Mouse (Mus musculus) kidney, postnatal 4 days (tissue): Measurements from ENCODE around the gene Slc17a7.
A peak's percentile ranks its signal among the peaks of the same experiment; 100 is the strongest.
"Not testable (repeated sequence)": the region's sequence is repeated elsewhere in the genome, so short reads cannot be mapped to it uniquely, and the experiment has no call there.

ENCODE experiments used
- DNase-seq, 2 experiments: peaks; one replicate each; pipeline ENCODE4 v3.0.0; 2021; ENCODE audit warnings: mixed read lengths in 2 of 2

Gene Slc17a7

DNA sequence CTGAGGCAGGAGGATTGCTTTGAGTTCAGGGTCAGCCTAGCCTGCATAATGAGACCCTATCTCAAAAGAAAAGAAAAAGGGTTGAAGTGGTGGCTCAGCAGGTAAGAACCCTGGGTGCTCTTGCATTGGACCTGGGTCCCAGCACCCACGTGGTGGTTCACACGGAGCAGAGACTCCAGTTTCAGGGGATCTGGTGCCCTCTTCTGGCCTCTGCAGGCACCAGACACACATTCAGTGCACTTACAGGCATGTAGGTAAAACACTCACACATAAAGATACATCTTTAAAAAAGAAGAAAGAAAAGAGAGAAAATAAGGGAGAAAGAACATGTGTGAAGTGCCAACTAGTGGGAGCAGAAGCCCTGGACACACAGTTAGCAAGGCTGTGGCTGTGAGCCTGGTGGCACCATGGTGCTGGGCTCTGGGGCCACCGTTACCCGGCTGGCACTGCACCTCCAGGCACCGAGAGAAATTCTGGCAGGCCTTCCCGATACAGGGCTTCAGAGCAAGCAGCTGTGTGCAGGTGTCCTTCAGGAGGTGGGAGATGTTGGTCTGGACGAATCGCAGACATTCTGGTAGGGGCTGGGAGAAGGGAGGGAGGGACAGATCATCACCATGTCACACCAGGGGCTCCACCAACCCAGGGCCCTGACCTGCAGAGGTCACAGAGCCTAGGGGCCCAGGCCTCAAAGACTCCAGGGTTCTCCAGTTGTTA lies 30.1 kb upstream of the Slc17a7 start:
- no peak for DNase-seq

DNA sequence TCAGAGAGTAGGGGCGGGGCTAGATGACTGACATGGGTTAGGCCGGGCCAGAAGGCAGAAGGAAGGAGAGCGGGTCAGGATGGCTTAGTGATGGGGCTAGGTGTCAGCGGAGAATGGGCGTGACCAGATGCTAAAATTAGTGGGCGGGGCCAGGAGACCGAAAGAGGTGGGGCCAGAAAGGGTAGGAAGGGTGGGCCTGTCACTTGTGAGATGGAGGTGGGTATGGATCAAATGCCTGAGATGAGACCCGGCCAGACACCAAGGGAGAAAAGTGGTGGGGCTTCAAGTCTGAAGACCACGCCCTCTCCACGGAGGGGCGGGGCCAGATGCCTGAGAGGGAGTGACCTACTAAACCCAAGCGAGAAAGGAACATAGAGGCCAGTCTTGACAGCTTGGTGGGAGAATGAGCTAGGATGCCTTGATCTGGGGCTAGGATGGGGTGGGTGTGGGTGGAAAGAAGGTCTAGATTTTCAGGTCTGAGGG lies 29.2 kb upstream of the Slc17a7 start:
- peak; percentile 76 to 84 for DNase-seq

DNA sequence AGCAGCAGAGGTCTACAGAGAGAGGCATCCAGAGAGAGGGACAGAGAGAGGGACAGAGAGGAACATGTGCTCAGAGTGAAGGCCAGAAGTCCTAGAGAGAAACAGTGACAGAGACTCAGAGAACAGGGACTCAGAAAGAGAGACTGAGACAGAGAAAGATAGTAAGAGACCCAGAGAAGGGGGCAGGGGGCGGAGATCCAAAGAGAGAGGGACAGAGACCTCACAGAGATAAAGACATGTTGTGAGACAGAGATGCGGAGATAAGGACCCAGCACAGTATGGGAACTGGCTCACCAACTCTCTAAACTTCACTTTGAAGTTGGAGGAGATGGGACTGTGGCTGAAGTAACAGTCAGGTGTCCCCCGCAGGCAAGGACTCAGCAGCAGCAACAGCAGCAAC lies 28.4 kb upstream of the Slc17a7 start:
- no peak for DNase-seq

DNA sequence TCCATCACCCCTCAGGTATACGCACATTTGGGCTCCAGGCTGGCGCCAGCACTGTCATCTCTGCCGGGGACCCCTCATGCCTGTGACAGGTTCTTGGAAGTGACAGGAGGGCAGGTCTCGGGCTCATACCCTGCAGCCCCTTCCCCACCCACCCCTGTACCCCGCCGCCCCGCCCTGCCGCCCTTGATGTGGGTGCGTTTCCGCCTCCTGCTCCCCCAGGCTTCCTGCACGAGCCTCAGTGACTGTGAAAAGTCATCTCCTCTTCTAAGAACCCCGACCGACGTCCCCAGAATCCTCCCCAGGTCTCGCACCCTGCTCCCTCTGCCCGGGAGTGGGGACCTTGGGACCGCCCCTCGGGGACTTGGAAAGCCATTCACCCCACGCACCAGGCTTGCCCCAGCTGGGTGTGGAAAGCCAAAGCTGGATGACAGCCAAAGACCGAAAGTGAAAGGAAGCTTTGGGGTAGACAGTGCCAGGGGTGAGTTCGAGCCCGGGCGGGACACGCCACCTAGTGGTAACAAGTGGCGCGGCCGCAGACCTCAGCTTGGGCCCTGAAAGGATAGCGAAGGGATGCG lies 27.7 kb upstream of the Slc17a7 start, which contains the start of the genes Gm45713 and Flt3l:
TSS of gene Gm45713 (minus strand) at position 239 of the 575 bp plus-strand sequence.
TSS of gene Flt3l (minus strand) at position 440 of the 575 bp plus-strand sequence.
- peak; percentile 91 to 94 for DNase-seq

DNA sequence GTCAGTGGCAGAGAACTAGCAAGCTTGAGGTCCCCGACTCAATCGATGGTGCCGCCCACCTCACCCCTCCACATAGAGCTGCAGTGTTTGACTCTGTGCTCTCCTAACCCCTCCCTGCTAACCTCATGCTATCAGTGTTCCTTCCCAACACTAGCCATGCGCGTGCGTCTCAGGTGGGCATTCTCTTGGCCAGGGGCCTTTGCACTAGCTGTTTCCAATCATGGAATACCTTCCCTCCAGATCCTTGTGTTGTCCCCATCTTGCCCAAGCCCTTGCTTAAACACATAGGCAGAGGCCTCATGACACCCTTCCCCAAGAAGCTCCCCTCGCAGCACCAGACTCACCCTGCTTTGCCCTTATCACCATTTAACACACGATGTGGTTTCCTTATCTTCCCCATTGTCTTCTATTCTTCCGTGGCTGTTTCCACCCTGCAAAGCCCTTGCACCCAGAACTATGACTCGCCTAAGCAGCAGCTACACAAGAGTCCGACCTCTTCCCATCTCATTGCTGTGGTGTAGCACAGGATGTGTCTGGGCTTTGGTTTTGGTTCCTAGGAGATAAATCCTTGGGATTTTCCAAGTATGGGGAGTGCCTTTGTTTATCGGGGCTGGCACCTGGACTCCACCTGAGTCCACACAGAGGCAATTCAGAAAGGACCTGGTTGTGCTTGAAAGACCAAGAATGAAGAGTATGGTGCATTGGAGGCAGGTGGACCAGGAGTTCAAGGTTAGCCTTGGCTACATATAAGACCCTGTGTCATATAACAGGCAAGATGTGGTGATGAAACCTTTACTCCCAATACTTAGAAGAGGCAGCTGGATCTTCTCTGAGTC lies 26.4 kb upstream of the Slc17a7 start:
- no peak for DNase-seq

DNA sequence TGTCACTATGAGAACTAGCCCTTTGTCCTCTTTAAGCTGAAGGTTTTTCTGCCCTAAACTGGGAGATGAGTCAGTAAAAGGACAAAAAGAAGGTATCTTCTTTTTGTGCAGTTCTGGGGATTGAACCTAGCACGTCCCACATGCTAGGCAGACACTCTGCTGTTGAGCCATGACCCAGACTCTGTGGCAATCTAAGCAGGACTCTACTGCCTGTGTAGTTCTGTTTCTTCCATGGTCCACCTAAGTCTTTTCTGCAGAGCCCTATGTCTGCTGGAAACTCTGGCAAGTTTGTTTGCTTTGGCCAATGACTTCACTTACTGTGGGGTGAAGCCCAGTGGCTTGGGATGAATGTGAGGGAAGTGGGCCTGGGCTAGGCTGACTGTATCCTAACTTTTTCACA lies 25.3 kb upstream of the Slc17a7 start:
- no peak for DNase-seq

DNA sequence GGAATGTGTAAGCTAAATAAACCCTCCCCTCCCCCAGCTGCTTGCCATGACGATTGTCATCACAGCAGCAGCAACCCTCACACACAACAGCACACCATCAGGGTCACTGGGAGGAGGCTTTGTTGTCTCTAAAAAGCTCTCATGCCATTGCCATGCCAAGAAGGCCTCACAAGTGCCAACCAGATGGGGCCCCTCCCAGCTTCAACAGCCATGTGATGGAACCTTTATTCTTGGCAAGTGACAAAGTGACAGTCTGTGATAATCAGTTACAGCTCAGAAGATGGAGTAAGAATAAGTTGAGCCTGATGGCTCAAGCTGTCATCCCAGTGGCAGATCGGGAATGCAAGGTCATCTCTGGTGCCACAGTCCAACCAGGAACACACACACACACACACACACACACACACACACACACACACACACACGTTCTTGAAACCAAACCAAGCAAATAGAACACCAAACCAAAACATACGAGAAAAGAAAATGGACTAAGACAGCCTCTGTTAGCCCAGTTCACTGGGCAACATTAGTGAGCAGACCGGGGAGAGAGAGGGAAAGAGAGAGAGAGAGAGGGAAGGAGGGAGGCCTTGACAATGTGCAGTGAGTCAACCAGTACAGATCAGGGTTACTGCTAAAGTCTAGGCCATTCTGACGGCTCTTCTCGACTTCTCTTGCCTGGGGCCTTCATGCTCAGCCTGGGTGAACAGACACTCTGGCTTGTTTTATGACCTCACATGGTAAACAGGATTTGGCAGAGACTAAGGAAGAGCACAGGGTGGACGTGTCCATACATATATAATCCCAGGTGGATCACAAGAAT lies 23.6 kb upstream of the Slc17a7 start:
- no peak for DNase-seq

DNA sequence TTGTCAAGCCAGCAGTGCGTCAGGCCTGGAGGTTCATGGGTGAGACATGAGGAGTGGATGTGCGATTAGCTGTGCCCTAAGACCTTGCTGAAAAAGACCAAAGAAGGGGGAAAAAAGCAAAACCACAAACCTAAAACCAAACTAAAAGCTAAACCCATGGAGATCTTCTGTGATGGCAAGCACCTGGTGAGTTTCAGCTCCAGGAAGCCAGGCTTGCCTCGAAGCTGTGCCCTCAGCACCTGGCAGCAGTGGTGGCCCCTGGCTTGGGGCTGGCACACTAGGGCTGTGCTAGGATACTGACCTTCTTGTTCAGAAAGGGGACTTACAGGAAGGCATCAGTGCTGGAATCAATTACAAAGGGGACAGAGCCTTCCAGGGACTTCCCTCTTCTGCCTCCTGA lies 22.4 kb upstream of the Slc17a7 start:
- no peak for DNase-seq

DNA sequence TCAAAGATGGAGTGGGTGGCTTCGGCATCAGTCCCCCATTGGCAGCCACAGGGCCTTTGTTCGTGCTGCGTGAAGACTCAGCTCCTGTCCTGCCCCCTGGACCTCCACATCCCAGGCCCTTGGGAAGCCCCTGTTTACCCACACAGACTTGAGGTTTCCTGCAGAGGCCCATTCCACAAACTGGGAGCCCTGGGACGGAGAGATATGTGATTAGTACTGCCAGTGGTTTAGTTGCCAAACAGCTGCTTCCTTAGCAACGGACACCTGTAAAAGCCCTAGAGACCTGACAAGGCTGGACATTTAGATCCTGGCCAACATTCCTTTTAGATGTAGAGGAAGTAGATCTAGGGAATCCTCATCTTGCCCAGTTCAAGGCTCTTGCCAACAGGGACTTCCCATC lies 21.8 kb upstream of the Slc17a7 start:
- no peak for DNase-seq

DNA sequence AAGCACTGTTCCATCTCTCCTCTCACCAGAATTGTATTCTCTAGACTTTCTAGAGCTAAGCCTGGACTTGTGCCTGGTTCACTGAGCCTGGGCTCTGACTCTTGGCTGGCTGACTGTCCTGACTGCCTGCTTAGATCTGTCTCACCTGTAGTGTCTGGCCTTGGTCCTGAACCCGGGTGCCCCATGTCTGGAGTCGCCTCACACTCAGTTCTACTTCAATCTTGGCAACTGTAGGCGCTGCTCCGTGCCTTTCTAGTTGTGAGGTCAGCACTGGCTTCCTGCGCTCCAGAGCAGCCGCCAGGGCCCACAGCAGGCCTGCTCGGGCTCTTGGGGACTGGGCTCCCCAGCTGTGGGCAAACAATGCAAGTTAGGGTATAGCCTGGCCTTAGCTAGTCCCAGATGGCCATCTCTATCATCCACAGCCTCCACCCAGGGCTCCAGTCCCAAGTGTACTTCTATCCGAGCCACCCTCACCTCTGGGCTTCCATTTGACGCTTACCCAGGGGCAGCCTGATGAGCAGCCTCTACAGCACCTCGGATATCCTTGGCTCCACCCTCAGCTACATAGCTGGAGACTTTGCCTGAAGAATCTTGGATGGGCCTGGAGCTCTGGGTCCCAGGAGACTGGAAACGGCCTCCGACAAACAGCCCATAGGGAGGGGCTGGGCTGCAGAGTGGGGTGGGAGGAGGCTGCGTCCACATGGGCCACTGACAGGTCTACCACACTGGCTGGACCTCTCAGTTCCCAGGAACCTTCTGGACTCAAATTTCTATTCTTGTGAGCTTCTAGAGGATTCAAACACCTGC lies 19.2 kb upstream of the Slc17a7 start:
- DNase-seq = peak in 1 of 2 experiments; percentile 32

DNA sequence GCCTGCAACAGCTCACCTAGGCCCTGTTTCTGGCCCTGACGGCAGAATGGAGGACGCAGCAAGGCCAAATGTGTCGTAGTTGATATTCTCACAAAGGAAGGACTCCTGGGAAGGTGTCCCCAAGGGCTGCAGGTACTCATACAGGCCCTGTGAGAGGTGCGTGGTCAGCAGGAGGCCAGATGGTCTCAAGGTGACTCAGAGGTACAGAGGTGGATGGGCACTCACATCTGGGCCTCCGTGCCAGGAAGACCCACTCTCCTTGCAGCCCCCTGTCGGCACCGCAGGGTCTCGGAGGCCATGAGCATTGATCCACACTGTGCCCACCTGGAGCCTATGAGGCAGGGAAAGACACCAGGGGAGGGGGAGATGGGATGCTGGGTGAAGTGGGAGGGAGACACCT lies 18.3 kb upstream of the Slc17a7 start:
- DNase-seq = no peak

DNA sequence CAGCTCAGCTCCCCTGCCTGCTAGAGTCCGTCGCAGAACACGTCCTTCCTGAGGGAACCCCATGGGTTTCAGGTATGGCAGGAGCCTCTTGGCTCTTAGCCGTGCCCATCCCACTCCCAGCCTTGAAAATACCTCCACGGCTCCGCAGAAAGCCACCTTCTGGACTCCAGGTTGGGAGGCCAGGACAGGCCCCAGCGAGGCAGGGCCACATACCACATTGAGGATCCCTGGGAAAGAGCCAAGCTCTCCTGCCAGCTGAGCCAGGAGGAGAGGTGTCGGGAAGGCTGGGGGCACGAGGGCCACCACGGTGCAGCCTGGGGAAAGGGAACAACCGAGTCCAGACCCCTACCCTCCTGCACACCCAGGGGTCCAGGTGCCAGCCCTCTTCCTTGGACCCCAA lies 16.5 kb upstream of the Slc17a7 start:
- DNase-seq = no peak

DNA sequence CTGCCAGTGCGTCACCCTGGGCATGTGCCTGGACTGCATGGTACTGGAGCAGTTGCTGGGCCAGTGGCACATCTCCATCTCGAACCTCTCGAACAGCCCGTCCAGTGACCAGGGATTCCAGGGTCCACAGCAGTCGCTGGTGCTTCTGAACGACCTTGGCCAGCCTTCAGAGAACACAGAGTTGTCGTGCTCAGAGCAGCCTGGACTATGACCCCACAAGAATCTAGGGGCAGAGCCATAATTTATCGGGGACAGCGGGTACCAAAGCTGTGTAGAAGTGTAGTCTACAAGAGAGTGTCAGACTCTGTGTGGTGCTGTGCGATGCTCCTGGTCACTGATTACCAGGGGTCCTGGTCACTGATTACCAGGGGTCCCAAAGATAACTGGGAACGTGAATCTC lies 15.8 kb upstream of the Slc17a7 start:
- peak in 1 of 2 experiments; percentile 53 for DNase-seq

DNA sequence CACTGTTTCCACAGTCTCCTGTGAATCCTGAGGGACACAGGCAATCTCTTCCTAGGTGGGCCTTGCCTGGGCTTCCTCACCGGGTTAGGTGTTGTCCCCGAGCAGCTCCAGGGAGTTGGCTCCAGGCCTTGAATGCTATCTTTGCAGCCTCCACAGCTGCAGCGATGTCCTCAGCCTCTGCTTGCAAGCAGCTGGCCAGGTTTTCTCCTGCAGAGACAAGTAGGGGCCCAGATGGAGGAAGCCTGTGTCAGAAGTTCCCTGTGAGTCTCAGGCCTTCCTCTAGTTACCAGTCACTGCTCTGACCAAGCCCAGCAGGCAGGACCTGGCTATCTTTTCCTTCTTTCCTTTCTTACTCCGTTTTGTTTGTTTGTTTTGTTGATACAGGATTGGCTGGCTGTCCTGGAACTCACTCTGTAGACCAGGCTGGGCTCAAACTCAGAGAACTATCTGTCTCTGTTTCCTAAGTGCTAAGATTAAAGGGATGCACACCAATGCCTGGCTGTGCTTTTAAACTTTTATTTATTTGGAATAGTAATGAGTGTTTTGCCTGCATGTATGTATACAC lies 15.1 kb upstream of the Slc17a7 start:
- no peak for DNase-seq

DNA sequence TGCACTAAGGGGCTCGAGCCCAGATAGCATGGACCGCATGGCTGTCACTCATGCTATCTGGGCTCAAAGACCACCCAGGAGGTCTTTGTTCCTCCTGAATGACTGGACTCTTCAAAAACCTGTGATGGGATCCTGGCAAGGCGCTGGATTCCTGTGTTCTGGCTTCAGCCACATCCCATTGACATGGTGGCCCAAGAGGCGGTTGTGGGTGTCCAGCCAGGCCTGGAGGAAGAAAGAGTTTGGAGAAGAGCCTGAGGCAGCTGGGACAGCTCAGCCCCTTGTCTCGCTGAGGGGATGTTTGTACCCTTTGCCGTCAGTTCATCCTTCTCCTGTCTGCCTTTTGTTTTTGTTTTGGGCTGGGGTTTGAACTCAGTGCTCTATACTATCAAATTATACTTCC lies 14.2 kb upstream of the Slc17a7 start:
- DNase-seq = peak; percentile 71 to 77

DNA sequence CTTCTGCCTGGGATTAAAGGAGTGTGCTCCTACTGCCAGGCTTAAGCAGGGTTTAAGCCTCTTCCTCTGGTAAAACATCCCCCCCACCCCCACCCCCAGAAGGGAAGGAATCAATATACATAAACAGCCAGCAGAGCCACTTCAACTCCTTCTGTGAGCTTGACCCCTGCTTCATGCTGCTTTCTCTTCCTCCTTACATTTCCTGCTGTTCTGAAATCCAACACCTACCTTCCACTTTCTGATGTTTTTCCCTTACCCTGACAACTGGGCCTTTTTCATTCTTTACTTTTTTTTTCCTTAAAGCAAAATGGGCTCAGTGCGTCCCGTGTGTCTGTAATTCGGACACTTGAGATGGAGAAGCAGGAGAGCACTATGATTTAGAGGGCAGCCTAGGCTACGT lies 13.4 kb upstream of the Slc17a7 start:
- DNase-seq = no peak

DNA sequence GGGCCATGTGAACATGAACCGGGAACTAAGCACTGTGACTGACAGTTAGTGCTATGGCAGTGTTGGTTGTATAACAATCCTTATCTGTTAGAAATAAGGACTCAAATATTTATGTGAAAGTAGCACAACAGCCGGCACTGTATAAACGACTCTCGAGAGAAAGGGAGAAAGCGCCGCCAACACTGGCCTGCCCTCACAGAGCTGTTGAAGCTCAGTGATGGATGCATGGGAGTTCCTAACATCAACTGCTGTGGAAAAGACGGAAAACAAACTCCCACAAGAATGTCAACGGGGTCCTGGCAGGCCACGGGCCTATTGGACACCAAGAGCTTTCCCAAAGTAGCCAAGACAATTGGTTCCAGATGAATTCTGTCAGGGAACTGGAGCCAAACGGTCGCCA lies 12.4 kb upstream of the Slc17a7 start:
- DNase-seq = peak; percentile 76 to 84

DNA sequence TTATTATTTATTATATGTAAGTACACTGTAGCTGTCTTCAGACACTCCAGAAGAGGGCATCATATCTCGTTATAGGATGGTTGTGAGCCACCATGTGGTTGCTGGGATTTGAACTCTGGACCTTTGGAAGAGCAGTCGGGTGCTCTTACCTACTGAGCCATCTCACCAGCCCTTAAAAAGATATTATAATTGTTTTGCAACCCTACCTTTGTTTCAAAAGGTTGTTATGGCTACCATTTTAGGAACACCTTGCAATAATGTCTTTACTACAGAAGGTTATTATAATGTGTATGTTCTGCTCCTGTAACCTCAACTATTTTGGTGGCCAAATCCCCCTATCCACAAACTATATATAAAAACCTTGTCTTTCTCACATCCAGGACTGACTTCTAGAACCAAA lies 10.7 kb upstream of the Slc17a7 start:
- DNase-seq = not testable (repeated sequence)

DNA sequence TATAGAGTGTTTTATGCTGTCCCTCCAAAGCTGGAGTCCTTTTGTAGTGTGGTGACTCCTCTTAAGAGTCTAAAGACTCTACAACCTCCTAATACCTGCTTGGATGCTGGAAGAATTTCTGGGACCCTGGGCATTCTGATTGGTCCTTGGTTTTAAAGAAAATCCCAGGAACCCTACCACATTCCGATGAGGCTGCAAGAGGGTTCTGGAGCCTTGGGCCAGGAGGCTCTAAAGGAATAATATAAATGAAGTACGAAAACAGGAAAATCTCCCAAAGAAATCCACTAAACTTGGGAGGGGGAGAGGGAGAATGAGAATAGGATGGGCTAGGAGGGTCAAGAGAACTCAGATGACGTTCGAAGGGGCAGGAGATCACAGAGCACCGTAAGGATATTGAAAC lies 10.2 kb upstream of the Slc17a7 start:
- DNase-seq = no peak

DNA sequence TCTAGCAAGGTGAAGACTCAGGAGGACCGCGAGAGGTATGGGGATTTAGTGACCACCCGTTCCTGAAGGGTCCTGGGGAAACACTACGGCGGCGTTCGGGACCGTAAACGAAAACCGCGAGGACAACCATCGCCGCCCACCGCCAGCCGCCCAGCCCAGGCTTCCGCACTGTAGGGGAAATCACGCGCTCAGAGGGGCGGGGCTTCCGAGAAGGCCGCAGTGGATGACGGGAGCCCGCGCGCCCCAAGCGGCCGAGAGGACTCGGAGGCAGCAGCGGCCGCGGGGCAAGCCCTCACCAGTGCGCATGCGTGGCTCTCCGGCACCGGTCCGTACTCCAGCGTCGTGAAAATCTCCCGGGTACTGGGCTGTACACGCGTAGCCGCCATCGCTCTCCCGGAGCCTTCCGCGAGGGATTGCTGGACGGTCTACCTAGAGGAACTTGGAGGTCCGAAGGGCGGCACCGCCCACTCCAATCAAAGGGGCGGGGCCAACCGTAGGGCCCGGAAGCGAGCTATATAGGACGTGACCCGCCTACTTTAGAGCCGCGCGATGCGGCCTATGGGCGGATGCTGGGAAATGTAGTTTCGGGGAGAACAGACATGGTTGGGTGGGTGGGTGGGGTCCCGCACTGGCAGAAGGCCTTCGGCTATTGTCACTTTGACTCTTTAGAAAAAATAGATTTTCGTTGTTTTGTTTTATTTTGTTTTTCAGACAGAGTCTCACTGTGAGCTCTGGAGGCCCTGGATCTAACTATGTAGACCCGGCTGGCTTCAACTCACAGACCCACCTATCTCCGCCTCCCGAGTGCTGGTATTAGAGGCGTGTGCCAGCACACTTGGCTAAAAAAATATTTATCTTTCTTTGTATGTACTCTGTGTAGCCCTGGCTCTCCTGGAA lies 9.4 kb upstream of the Slc17a7 start, which contains the start of the genes Pih1d1 and Aldh16a1:
TSS of gene Pih1d1 (plus strand) at position 208 of the 897 bp plus-strand sequence.
TSS of gene Aldh16a1 (minus strand) at position 489 of the 897 bp plus-strand sequence.
- DNase-seq = peak; percentile 98 to 99
